Mouse (Mus musculus) testis, adult 10 weeks (tissue): ENCODE data around the gene Trip6. TPM values are rescaled to one million over a fixed set of nuclear protein-coding genes. Genes with fewer than 3 reads are reported as not detected.

Source experiments
- polyA plus RNA-seq: library from polyadenylated mRNA; stranded (reverse); fragments of 350-450 nt; fragmentation: Illumina TruSeq; extraction: RNeasy Lipid Tissue Mini Kit (QIAGEN cat#74804); gene quantifications from one replicate; pipeline ENCODE4 v1.2.3, GENCODE M21; 2014; ENCODE audit warnings: low read depth, low replicate concordance

Gene Trip6
- not detected for polyA plus RNA-seq

DNA sequence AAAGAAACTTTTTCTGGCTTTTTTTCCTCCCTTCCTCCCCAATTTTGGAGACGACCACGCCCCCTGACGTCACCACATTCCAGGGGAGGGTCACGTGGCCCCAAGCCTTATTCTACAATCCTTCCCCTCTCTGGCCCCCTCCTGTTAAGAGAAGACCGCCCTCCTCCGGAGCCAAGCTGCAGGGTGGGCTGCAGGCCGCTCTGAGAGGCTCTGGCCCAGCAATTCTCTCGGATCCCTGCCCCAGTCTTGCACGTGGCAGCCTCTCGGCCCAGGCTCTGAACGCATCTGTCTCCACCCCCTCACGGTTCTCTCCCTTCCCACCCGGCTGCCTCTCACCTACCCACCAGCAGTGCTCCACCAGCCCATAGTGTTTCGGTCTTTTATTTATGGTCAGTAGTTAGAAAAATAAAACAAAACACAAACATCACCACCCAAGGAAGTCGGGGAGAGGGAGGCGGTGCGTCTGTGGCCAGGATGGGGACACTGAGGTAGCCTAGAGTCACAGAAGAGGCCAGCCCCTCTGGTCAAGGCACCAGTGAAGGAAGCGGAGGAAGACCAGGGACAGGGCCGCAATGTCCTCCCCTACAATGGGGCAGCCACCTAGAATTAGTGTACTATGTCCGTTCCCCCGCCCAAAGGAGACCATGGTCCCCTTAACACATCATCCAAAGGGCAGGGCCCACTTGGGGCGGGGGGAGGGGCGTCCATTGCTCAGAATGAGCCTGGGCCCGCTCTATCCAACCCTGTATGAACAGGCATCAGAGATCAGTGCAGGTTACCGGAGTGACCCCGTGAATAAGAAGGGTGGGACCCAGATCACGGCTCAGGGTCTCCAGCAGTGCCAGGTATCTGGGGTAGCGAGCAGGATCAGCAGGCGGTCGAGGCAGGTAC lies at the start of gene Trip6:
Gene Trip6 (minus strand): TSS at position 212 of the 891 bp plus-strand sequence.

GRCm38 (mm10) chr5:137349384-137350204 lies 35.4 kb upstream of the Trip6 start, which contains the start of gene Ephb4:
Gene Ephb4 (plus strand): TSS chr5:137350109.

DNA sequence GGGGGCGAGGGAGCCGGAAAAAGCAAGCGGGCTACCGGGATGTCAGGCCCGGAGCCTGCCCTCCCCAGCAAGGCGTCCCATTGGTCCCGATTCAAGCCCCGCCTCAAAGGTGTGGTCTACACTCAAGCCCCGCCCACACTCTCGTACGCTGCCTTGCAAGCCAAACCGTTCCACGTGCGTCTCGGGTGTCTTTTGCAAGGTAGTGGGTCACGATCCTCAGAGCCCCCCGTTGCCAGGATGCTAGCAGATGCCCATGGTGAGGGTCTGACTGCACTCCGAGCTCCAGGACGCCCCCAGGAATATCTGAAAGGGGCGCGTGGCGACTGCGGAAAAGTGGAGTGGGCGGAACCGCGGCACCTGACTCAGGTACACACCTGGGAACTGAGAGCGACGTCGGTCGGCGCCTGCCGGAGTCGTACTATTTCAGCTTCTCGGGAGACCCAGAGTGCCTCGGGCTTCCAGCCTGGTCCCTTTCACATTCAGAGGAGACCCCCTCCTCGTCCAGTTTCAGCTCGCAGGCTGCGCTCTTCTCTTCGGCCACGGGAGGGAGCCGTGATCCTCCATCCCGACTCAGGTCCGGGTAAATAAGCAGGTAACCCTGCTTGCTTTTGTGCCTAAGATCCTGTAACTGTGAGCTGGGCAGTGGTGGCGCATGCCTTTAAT lies 19.4 kb upstream of the Trip6 start, which contains the start of gene Slc12a9:
Gene Slc12a9 (minus strand): TSS at position 86 of the 663 bp plus-strand sequence.

DNA sequence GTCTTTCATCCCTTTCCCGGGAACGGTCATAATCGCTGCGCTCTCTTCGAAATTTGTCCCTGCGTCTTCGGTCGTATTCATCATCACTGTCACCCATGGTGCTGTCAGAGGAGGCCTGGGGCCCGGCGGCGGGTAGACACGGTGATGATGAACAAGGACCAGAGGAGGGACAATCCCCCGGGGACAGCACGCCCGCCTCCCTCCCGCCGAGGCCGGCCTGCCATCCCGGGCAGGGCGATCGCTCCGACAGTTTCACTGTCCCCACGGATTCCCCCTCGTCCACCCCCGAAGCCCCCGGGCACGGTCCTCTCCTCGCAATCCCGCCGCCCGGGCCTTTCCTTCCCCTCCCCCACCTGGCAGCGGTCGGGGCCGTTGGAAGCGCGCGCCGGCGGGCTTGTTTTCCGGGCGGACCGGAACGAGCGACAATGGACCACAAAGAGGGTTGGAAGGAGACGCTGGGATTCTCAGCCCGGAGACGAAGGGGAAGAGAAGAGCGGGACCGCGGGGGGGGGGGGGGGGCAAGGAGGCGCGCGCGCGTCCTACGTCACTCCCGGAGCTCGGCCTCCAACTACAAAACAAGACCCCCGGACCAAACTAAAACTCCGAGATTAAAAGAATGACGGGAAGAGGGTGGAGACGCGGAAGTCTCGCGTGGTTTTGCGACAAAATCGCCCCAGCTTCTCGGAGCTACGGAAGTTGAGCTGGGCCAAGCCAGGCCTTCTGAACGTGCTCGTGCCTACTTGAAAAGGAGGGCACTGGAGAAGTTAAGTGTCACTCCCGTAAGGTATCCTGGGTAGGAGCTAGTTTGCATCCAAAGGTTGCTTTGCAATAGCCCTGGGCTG lies 6.9 kb downstream of the Trip6 start, which contains the start of gene Srrt:
Gene Srrt (minus strand): TSS at position 604 of the 842 bp plus-strand sequence.

GRCm38 (mm10) chr5:137293839-137294743 lies 20.1 kb downstream of the Trip6 start, which contains the start of gene Ufsp1:
Gene Ufsp1 (plus strand): TSS chr5:137294629.

GRCm38 (mm10) chr5:137287032-137287952 lies 26.9 kb downstream of the Trip6 start, which contains the start of gene Ache:
Gene Ache (plus strand): TSS chr5:137287519.

Other genes with a start within 250 kb of the Trip6 start
- gene Serpine1, start 242.1 kb downstream of the Trip6 start, polyA plus RNA-seq, result 0.67 TPM
- 1.0 TPM for gene Trim56, start 198.2 kb downstream of the Trip6 start, polyA plus RNA-seq
- gene Muc3, start 165.1 kb downstream of the Trip6 start, polyA plus RNA-seq, result 28.7 TPM
- gene Muc3a, start 102.0 kb downstream of the Trip6 start, polyA plus RNA-seq, result 0.32 TPM
- gene Ache, start 26.9 kb downstream of the Trip6 start, polyA plus RNA-seq, result not detected
- gene Ufsp1, start 19.8 kb downstream of the Trip6 start, polyA plus RNA-seq, result 0.35 TPM
- 56.1 TPM for gene Srrt, start 6.7 kb downstream of the Trip6 start, polyA plus RNA-seq
- 0.28 TPM for gene Slc12a9, start 19.2 kb upstream of the Trip6 start, polyA plus RNA-seq
- gene Ephb4, start 35.7 kb upstream of the Trip6 start, polyA plus RNA-seq, result 0.32 TPM
- gene Zan, start 162.7 kb upstream of the Trip6 start, polyA plus RNA-seq, result 2.8 TPM
- gene Pop7, start 188.1 kb upstream of the Trip6 start, polyA plus RNA-seq, result not detected
- 0.83 TPM for gene Gigyf1, start 204.1 kb upstream of the Trip6 start, polyA plus RNA-seq
- not detected for gene Epo, start 218.8 kb upstream of the Trip6 start, polyA plus RNA-seq
- 1.3 TPM for gene Gnb2, start 219.1 kb upstream of the Trip6 start, polyA plus RNA-seq
- not detected for gene Actl6b, start 239.1 kb upstream of the Trip6 start, polyA plus RNA-seq